Mouse (Mus musculus) lung, adult 2 months (tissue): ENCODE data around the gene Plekhh1. TPM values are rescaled to one million over a fixed set of nuclear protein-coding genes. Genes with fewer than 3 reads are reported as not detected.
A peak's percentile ranks its signal among the peaks of the same experiment; 100 is the strongest.

Experiments
- DNase-seq: peaks from one replicate; pipeline ENCODE4 v3.0.0; 2022
- H3K4me1 ChIP-seq: fragments of 200-500 bp; 2 replicates; pipeline ENCODE4 v1.6.1; 2011; ENCODE audit warnings: low read length; ENCODE audit not compliant: control insufficient read depth, insufficient read depth
- H3K4me3 ChIP-seq: fragments of 200-500 bp; replicated peaks from 2 replicates; pipeline ENCODE3; 2011; ENCODE audit warnings: low read depth, mild to moderate bottlenecking, control low read depth, low read length; ENCODE audit errors: extremely low read depth
- CTCF ChIP-seq: fragments of 200-500 bp; IDR thresholded peaks from 2 replicates; pipeline ENCODE4 v1.5.1; 2011; ENCODE audit warnings: mild to moderate bottlenecking, low read length, control low read depth; ENCODE audit not compliant: insufficient read depth
- POLR2A ChIP-seq: fragments of 200-500 bp; IDR thresholded peaks from 2 replicates; pipeline ENCODE4 v1.6.1; 2011; ENCODE audit warnings: low read depth, mild to moderate bottlenecking, control low read depth, low read length, borderline replicate concordance; ENCODE audit errors: extremely low read depth
- WGBS: fragments of 180-500 bp; shearing (Covaris S2); methylation state at CpG from one replicate; pipeline ENCODE4 v1.1.7; 2018; 5-methylcytosine and 5-hydroxymethylcytosine counted together
- polyA plus RNA-seq: library from polyadenylated mRNA; depleted of rRNA; stranded (reverse); fragments of >200 nt; gene quantifications from 2 replicates; pipeline ENCODE4 v1.2.3, GENCODE M21; 2012; rRNA removed

Plekhh1 gene
- polyA plus RNA-seq, 1 experiment, result 8.9 TPM

DNA sequence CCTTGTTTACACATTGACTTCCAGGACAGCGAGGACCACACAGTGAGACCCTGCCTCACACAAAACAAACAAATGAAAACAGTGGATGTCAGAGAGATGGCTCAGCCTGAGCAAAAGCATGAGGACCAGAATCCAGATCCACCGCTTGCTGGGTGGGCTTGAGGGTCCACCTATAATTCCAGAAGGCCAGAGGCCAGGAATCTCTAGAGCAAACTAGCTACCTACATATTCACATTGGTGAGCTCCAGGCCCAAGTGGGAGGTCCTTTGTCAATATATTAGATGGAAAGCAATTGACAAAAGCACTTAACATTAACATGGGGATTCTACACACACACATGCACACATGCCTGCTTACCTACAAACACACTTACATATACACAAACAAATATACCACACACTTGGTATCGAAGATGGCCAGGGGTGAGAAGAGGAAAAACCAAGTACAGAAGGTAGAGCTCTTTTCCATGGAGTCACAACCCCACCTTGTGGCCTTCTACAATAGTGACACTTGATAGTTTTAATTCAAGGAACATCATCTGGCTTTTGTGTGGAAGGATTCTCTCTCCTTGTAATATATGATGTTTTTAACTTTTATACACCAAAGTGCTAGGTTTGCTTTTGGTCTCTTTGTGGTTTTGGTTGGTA is 68.3 kb downstream of the Plekhh1 start:
- 38% methylated on average over 3 of the region's 3 CpGs for WGBS
- no peak for DNase-seq
- TF ChIP-seq POLR2A, result no peak
- peak; percentile 49; the same call in 1 of the 2 replicates for TF ChIP-seq CTCF
- Histone ChIP-seq H3K4me3 (no peak overlapping the region), H3K4me1 (no peaks in the 10 kb centered on the region; the same call in 1 of the 2 replicates)

DNA sequence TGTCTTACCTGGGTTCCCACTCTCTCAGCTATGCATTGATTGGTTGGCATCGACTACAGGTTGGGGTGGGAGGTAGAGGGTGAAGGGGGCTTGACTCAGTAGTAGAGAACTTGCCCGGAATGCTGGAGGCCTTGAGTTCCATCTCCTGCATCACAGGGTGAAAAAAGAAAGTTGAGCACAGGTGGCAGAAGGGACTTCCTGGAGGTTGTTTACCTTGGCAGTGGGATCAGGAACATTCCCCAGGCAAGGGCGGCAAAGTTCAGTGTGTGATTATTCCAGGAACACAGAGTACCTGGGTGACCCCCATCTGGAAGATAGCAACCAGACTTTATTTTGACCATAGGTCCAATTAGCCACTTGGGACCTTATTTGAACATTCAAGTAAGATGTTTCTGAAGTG is 74.8 kb downstream of the Plekhh1 start:
- no peak overlapping the region for H3K4me3 ChIP-seq
- no peak for TF ChIP-seq CTCF
- TF ChIP-seq POLR2A, result no peak
- no peaks in the 10 kb centered on the region for H3K4me1 ChIP-seq
- peak; percentile 30 for DNase-seq
- WGBS, result 58% methylated on average over 3 of the region's 3 CpGs

DNA sequence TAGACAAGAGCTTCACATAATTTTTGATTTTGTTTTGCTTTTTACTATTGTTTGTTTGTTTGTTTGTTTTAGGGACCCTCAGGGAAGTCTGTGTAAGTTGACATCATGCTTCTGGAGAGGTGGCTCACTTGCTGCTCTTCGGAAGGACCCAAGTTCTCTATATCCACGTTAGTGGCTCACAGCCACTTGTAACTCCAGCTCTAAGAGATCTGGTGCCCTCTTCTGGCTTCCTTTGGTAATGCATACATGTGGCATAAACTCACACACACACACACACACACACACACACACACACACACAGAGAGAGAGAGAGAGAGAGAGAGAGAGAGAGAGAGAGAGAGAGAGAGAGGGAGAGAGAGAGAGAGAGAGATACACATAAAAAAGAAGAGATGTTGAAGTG is 75.6 kb downstream of the Plekhh1 start:
- no peak for DNase-seq
- 63% methylated on average over 2 of the region's 2 CpGs for WGBS
- Histone ChIP-seq H3K4me1 (no peaks in the 10 kb centered on the region), H3K4me3 (no peak overlapping the region)
- no peak for TF ChIP-seq POLR2A
- TF ChIP-seq CTCF, result no peak

DNA sequence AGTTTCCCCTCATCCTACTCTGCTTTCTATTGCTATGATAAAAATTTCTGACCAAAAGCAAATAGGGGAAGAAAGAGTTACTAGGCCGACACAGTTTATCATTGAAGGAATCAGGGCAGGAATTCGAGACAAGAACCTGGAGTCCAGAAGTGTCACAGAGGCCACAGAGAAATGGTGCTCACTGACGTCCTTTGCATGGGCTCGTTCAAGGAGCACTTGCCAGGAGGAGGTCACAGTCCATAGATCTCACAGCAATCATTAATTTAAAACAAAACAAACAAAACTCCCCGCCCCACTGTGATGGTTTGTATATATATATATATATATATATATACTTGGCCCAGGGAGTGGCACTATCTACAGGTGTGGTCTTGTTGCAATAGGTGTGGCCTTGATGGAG is 76.3 kb downstream of the Plekhh1 start:
- Histone ChIP-seq H3K4me3 (no peak overlapping the region), H3K4me1 (no peaks in the 10 kb centered on the region)
- no peak for DNase-seq
- 62% methylated on average over 5 of the region's 5 CpGs for WGBS
- TF ChIP-seq POLR2A (no peak), CTCF (no peak)

DNA sequence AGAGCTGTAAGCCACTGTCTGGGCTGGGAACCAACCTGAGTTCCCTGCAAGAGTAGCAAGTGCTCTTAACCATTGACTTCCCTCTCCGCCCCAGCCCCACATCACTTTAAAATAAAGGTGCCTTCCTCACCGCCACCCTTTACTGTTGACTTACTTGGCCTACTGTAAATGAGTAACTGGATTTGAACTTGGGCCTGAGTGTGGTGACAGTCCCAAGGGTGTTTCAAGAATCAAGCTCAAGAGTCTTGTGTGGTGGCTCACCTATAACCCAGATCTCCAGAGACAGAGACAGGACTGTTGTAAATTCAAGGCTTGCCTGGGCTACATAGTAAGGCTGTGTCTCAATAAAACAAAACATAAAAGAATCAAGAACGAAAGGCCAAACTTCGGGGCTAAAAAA is 90.0 kb downstream of the Plekhh1 start:
- DNase-seq, result no peak
- TF ChIP-seq CTCF, result no peak
- no peak for TF ChIP-seq POLR2A
- Histone ChIP-seq H3K4me3 (no peak overlapping the region), H3K4me1 (no peaks in the 10 kb centered on the region)
- WGBS, result 82% methylated on average over 4 of the region's 4 CpGs

DNA sequence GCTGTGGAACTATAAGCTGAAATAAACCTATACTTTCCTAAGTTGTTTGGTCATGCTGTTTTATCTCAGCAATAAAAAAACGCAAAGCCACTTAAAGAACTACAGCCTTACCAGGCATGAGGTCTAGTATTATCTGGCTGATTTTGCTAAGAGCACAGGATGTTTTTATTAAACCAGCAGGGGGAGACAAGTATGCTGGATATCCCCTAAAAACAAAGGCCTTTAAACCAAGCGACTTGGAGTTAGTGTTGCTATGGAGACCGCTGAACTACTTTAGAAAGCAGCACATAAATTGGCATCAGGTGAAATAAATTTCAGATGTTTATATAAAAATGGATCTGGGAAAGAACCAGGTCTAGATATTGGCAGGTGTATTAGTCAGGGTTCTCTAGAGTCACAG is 93.9 kb downstream of the Plekhh1 start:
- Histone ChIP-seq H3K4me3 (no peak overlapping the region), H3K4me1 (no peaks in the 10 kb centered on the region)
- DNase-seq, result no peak
- TF ChIP-seq CTCF, result no peak
- TF ChIP-seq POLR2A, result no peak
- 33% methylated on average over 3 of the region's 3 CpGs for WGBS

DNA sequence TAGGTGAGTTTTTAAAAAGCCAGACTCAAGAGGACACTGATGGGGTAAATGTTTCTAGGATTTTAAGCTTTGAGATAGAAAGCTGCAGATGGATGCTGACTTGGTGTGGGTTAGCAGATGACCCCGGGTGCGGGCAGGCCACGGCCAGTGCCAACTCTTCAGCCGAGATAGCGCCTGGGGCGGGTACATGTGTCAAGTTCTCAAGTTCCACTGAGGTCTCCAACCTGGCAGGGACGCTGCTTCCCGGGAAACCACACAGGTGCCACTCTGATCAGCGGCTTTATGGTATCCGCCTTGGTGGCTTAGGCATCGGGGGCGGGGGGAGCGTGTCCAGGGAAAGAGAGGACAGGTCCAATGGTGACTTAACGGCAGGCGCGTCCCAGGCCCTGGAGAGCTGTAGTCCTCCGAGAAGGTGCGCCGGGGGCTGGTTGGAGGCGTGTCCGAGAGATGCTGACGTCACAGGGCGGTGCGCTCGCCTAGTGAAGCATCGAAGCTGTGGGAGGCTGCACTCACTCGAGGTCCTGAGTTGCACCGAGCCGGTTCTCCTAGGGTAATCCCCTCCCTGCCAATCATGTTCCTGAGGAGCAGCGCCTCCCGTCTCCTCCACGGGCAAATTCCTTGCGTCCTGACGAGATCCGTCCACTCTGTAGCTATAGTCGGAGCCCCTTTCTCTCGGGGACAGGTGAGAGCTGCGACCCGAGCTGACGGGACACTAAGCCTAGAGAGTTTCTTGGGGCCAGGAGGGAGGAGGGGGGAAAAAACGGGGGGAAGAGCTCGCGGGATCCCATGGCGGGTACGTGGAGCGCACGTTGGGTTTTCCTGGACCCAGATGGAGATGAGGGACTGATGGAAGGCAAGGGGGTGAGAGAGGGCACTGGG is 101.6 kb downstream of the Plekhh1 start, which contains the start of gene Arg2:
Gene Arg2, plus strand, starts transcription at position 479 of the 879 bp plus-strand sequence.
- peak; percentile 80 for DNase-seq
- Histone ChIP-seq H3K4me1 (no peaks in the 10 kb centered on the region), H3K4me3 (peak within 1 kb of the TSS; percentile 29)
- WGBS, result 2% methylated on average over 47 of the region's 47 CpGs
- TF ChIP-seq CTCF, result no peak
- TF ChIP-seq POLR2A, result peak; percentile 74; the same call in 1 of the 2 replicates

Other genes starting within 250 kb of the Plekhh1 start
- 5.9 and 15.5 TPM in 2 replicates for gene Atp6v1d, start 167.5 kb upstream of the Plekhh1 start, polyA plus RNA-seq
- 5.8 and 8.6 TPM in 2 replicates for gene Eif2s1, start 167.3 kb upstream of the Plekhh1 start, polyA plus RNA-seq
- gene Plek2, start 122.2 kb upstream of the Plekhh1 start, polyA plus RNA-seq, result 0.35 and 1.4 TPM in 2 replicates
- gene Tmem229b, start 21.5 kb upstream of the Plekhh1 start, polyA plus RNA-seq, result 15.4 and 18.6 TPM in 2 replicates
- 12.9 and 15.0 TPM in 2 replicates for gene Pigh, start 60.5 kb downstream of the Plekhh1 start, polyA plus RNA-seq
- 4.0 and 4.7 TPM in 2 replicates for gene Arg2, start 101.6 kb downstream of the Plekhh1 start, polyA plus RNA-seq
- 43.6 and 49.2 TPM in 2 replicates for gene Vti1b, start 143.5 kb downstream of the Plekhh1 start, polyA plus RNA-seq
- 7.0 and 10.0 TPM in 2 replicates for gene Rdh11, start 163.1 kb downstream of the Plekhh1 start, polyA plus RNA-seq
- 0.69 and 8.9 TPM in 2 replicates for gene Rdh12, start 179.8 kb downstream of the Plekhh1 start, polyA plus RNA-seq